Mouse (Mus musculus) neutrophil, adult 83 days (primary cell): ENCODE measurements around the gene Bad. TPM values are rescaled to one million over a fixed set of nuclear protein-coding genes. Genes with fewer than 3 reads are reported as not detected.

Experiments
- total RNA-seq, 2 experiments: library from RNA; stranded (reverse); gene quantifications; one replicate each; pipeline ENCODE4 v1.2.4; 2023

Gene Bad
- total RNA-seq, 2 experiments from 2014 or later, result 21.3 to 26.7 TPM

Other genes starting within 250 kb of the Bad start
- gene Rps6ka4, start 101.2 kb upstream of the Bad start, total RNA-seq, result 10 to 100 TPM; 30.8 to 32.2 TPM
- 100 to 1,000 TPM; 119 to 124 TPM for gene Ccdc88b, start 83.7 kb upstream of the Bad start, total RNA-seq
- 100 to 1,000 TPM; 105 to 114 TPM for gene Trmt112, start 32.2 kb upstream of the Bad start, total RNA-seq
- gene Prdx5, start 31.8 kb upstream of the Bad start, total RNA-seq, result 1,000 to 10,000 TPM; 1,283 to 1,316 TPM
- 10 to 100 TPM; 34.8 to 41.5 TPM for gene Esrra, start 20.0 kb upstream of the Bad start, total RNA-seq
- not detected for gene Catsperz, start 16.5 kb upstream of the Bad start, total RNA-seq
- gene Kcnk4, start 7.3 kb upstream of the Bad start, total RNA-seq, result not detected
- 10 to 100 TPM; 23.4 to 25.1 TPM for gene Gpr137, start 619 bp downstream of the Bad start, total RNA-seq
- 10 to 100 TPM; 45.4 to 53.1 TPM for gene Ppp1r14b, start 33.1 kb downstream of the Bad start, total RNA-seq
- gene Plcb3, start 34.6 kb downstream of the Bad start, total RNA-seq, result 10 to 100 TPM; 22.2 to 30.1 TPM
- 10 to 100 TPM; 36.1 to 37.4 TPM for gene Fkbp2, start 38.6 kb downstream of the Bad start, total RNA-seq
- gene Vegfb, start 45.8 kb downstream of the Bad start, total RNA-seq, result 10 to 100 TPM in 1 of 2 experiments, 1 to 10 TPM in 1; 8.6 to 11.5 TPM
- 10 to 100 TPM; 23.5 to 25.0 TPM for gene Dnajc4, start 50.7 kb downstream of the Bad start, total RNA-seq
- 10 to 100 TPM; 16.1 to 19.1 TPM for gene Nudt22, start 54.3 kb downstream of the Bad start, total RNA-seq
- 1 to 10 TPM; 1.3 to 1.9 TPM for gene Trpt1, start 54.3 kb downstream of the Bad start, total RNA-seq
- gene Fermt3, start 77.6 kb downstream of the Bad start, total RNA-seq, result 100 to 1,000 TPM; 229 to 231 TPM
- 10 to 100 TPM; 54.3 to 64.7 TPM for gene Stip1, start 98.1 kb downstream of the Bad start, total RNA-seq
- gene Macrod1, start 114.9 kb downstream of the Bad start, total RNA-seq, result 1 to 10 TPM; 2.9 to 5.0 TPM
- gene Flrt1, start 163.9 kb downstream of the Bad start, total RNA-seq, result not detected